Mouse (Mus musculus): ENCODE measurements around the gene Mark1.

Mark1 gene

GRCm38 (mm10) chr1:184886160-184886559 is 113.2 kb downstream of the Mark1 start:
- no peak for DNase-seq (ENCODE audit: low spot score)

DNA sequence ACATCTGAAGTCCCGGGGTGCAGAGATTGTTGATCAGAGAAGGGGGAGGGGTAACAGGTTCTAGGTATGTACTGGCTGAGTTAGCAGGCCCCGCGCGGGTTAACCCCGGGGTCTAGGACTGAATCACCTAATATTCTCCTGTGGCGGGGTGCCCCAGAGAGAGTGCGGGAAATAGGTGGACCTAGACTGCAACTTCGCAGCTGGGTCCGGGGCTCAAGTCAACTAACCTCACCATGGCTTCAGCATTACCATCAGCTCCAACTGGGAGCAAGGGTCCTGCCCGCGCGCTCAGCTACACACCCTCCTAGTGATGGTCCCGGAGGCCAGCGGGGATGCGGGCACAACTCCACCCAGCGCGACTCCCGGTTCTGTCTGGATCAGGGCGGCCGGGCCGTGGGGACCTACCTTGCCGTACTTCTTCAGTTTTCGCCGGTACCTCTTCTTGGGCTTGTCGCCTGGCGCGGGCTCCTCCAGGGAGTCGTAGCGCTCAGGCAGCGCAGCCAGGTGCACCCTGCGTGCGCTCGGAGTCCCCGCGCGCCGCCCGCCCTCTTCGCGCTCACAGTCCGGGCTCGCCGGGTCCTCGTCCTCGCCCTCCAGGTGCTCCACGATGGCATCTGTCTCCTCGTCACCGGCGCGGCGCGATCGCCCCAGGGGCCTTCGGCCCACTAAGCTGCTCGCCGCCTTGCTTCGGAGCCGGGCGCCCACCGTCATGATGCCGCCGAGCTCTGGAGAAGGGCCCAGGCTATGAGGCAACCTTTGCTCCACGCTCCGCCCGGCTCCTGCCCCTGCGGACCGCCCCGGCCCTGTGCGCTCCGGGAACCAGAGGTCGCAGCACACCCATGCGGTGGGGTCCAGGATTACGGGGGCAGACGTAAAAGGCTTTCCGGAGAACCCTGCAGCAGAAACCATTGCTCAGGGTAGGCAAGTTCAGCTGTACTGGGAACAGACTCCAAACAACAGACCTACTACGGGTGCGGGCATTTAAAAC is 116.8 kb downstream of the Mark1 start, which contains the start of gene C130074G19Rik:
C130074G19Rik (minus strand) TSS at position 938 of the 988 bp plus-strand sequence.
- DNase-seq (ENCODE audit: low spot score), result peak; percentile 84

DNA sequence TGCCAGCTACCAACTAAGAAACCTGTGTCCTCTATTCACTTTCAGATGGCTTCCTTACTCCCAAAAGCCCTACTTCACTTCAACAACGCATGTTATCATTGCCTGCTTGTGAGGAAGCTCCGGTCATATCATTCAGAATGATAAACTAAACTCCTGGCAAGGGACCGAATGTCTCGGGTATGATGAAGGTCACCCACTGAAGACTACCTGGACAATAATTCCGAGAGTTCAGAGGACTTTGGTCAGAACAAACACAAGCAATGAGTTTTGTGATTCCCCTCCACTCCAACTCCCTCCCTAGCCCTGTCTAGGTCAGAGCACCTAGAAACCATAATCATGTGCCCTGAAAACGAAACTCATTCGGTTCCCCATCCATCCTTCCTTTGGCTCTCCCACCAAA is 117.5 kb downstream of the Mark1 start:
- DNase-seq (ENCODE audit: low spot score), result no peak

DNA sequence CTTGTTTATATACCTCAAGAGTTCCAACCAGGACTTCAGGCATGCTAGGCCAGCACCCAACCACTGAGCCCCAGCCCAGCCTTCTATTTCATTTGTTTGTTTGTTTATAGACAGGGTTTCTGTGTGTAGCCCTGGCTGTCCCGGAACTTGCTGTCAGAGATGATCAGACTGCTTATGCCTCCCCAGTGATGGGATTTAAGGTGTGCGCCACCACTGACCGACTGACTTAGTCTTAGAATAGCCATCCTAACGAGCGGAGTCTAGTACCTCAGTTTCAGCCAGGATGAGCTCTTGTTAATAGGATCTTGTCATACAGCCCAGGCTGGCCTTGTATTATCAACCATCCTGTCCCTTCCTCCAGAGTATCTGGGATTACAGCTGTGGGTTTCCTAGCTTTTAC is 118.2 kb downstream of the Mark1 start:
- no peak for DNase-seq (ENCODE audit: low spot score)

GRCm38 (mm10) chr1:184878860-184879259 is 120.5 kb downstream of the Mark1 start:
- DNase-seq (ENCODE audit: low spot score), result peak; percentile 53

DNA sequence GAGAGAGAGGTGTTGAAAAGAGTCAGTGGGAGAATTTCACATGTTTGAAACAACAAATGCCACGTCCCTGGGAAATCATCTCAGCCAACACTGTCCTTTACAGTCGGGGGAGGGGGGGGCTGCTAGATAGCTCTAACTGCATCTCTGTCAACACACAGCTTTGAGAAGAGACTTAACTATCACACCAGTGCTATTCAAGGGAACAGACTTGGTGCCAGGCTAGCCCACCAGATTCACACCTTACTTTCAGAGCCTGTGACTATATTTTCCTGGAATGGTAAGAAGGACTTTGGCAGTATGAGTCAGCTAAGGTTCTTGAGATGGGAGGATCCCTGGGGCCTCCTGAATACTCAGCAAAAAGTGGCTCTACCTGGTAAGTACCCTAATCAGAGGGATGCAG is 122.1 kb downstream of the Mark1 start:
- DNase-seq (ENCODE audit: low spot score), result no peak

DNA sequence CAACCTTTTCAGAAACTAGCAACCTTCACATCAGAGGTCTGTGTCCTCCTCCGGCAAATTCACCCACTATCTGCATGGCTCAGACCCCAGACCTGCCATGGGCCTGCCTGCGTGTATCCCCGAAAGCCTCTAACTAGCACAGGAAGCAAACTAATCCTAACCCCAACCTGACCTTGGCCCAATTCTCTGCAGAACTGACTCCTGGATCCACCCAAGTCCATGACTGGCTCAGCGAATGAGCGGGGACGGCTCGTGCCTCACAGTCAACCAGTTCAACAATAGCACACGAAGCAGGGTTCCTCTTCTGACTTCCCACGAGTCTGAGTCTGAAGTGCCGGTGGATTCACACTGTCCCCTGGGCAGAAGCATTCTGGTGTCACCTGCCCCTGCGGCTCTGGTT is 125.5 kb downstream of the Mark1 start:
- DNase-seq (ENCODE audit: low spot score), result no peak

DNA sequence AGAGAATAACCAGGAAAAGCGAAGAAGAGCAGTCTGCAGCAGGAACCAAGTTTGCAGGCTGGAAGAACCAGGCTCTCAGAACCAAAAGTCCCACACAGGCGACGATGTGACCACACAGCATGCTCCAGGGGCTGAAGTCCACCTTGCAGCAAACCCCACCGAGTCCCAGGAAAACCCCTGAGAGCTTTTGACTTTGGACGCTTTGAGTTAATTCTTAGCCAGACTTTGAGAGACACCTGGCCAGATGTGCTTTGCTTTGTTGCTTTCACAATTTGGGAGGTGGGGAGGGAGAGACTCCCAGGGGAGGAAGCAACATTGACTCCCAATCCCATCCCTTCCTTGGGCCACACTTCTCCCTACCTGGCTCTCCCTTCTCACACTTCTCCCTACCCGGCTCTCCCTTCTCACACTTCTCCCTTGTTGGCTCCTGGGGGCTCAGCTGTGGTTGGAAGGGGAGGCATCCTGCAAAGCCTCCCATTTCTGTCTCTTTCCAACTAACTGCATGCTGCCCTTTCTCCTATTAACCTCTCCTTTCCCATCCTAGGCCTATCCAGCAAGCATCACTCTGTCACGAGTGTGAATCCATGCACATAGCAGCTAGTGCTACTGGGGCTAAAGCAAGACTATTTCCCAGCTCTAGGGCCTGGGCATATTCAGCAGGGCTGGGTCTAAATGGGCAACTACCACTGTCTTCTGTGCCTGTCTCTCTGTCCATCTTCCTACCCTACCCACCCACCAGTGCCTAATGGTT is 127.1 kb downstream of the Mark1 start:
- peak; percentile 85 for DNase-seq (ENCODE audit: low spot score)

DNA sequence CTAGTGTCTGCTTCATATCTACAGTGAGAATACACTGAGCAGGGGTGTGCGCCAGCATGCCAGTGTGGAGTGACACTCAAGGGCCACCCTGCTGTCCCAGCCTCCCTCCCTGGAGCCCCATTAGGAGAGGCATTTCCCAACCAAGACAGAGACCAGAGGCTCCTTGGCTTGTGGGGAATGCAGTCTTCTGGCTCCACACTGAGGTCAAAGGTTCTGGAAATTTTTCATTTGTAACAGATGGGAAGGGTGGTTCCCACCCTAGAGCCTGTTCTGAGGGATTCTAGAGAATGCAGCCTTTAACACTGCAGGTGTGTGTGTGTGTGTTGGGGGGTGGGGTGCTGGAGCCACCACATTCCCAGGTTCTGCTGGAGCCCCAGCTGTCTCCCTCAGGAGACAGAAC is 127.9 kb downstream of the Mark1 start:
- DNase-seq (ENCODE audit: low spot score), result peak; percentile 79

DNA sequence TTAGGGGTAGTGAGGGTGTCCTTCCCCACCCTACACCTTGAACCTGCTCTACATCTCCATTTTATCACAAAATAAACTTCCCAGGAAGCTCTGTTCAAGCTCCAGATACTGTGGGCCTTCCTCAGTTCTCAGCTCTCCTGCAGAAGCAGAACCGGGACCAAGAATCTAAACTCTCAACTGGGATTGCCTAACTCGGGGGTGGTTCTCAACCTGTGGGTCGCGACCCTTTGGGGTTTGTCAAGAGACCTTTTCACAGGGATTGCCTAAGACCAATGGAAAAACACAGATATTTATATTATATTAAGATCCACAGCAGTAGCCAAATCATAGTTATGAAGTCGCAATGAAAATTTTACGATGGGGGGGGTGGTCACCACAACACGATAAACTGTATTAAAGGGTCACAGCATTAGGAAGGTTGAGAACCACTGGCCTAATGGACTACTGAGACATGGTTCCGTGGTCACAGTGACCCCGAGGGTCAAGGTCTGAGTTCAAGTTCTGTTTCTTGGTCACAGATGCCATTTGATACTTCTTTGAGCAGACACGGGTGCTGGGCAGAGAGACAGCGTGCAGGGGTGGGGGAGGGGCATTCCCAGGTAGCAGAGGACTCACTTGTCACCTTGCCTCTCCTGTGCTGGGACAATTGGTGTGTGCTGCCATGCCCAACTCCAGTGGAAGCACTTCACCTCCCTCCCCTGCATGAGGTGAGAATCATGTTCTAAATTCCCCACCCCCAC is 128.6 kb downstream of the Mark1 start:
- DNase-seq (ENCODE audit: low spot score), result no peak

GRCm38 (mm10) chr1:184869939-184870565 is 129.3 kb downstream of the Mark1 start:
- DNase-seq (ENCODE audit: low spot score), result no peak

- peak; percentile 79 for DNase-seq (ENCODE audit: low spot score)
Observed at GRCm38 (mm10) chr1:184867640-184868120, 131.7 kb downstream of the Mark1 start.

- no peak for DNase-seq (ENCODE audit: low spot score)
Observed at GRCm38 (mm10) chr1:184864381-184864801, 135.0 kb downstream of the Mark1 start.

GRCm38 (mm10) chr1:184862636-184863035 is 136.7 kb downstream of the Mark1 start:
- DNase-seq (ENCODE audit: low spot score), result no peak

- no peak for DNase-seq (ENCODE audit: low spot score)
Observed at GRCm38 (mm10) chr1:184861551-184861950, 137.8 kb downstream of the Mark1 start.

GRCm38 (mm10) chr1:184860276-184860675 is 139.1 kb downstream of the Mark1 start:
- no peak for DNase-seq (ENCODE audit: low spot score)

DNA sequence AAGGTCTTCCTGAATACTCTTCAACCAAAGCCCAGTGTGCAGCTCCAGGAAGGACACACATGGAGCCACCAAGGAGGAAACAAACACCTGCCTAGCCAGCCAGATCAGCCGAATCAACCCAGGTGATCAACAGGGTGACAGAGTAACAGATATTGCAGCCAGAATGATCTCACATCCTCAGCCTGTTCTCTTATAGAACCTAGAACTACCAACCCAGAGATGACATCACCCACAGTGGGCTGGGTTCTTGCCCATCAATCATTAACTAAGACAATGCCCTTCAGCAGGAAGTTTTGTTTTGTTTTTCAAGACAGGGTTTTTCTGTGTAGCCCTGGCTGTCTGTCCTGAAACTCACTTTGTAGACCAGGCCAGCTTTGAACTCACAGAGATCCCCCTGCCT is 141.1 kb downstream of the Mark1 start:
- peak; percentile 64 for DNase-seq (ENCODE audit: low spot score)

DNA sequence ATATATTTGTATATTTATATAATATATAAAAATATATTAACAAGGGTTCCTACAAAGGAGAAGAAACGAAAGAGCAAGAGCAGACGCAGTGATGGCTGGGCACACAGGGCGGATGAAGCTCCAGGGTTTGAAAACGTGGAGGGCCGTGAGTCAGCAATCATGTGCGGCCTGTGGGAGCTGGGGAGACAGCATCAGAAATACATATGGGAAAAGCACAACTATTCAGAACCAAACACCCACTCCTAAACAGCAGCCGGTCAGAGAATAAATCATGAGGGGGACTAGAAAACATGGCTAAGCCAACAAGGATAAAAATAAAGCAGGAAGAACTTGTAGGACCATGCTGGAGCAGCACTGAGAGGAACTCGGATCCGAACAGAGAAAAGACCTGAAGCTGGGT is 142.2 kb downstream of the Mark1 start:
- DNase-seq (ENCODE audit: low spot score), result no peak

GRCm38 (mm10) chr1:184853922-184854321 is 145.4 kb downstream of the Mark1 start:
- DNase-seq (ENCODE audit: low spot score), result no peak

DNA sequence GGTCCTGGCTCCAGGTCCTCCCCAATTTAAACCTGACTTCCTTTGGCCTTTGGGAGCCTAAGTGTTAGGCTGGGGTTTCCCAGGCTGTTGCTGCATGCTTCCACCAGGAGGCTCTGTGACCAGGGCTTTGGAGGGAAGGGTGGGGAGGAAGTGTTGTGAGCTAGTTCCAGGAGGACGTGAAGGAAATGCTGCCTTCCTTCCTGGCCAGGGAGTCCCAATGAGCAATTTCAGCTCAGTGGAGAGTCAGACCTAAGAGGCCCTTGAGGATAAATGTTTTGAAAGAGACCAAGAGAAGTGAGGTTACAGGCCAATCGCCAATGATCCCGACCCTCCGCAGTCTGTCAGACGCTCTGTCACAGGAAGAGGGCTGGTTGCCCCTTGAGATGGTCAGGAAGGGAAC is 146.0 kb downstream of the Mark1 start:
- DNase-seq (ENCODE audit: low spot score), result peak; percentile 77

Data from yolk sac, embryonic 10.5 days (tissue).